Mouse (Mus musculus) adrenal gland, adult 8-10 months (tissue): ENCODE results near the gene Mrpl17. TPM values are rescaled to one million over a fixed set of nuclear protein-coding genes. Genes with fewer than 3 reads are reported as not detected.
"Not testable (repeated sequence)": the region's sequence is repeated elsewhere in the genome, so short reads cannot be mapped to it uniquely, and the experiment has no call there.

ENCODE experiments used
- DNase-seq: peaks from one replicate; pipeline ENCODE4 v3.0.0; 2022
- total RNA-seq, 4 experiments: library from RNA; stranded (reverse); gene quantifications; 2 replicates each; pipeline ENCODE4 v1.2.4; 2022

Mrpl17 gene
- total RNA-seq = 100 to 1,000 TPM; 157 to 184 (median 171) TPM

DNA sequence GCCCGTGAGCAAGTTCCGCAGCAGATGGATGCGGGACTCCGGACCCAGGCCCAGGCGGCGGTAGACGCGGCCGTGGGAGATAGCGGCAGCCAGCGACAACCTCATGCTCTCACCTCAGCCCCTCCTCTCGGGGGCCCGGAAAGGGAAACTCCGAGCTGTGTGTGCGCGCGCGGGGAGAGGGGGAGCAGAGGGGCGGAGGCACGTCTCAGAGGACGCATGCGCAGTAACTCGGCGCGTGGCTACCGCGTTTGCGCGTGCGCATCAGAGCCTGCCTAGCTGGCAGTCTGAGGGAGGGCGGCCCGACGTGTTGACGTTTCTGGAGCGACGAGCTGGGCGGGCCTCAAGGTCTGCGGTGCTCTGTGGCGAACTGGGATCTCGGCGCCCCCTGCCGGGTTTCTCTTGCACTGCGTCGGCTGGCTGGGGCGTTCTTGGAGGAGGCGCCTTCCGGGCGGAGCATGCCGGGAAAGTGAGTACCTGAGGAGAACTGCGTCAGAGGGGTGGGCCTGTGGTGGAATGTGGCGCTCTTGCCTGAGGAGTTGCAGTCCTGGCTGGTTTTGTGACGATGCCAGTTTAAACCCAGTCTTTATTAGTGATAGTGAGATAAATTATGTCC lies at the start of gene Mrpl17:
Gene Mrpl17, minus strand, starts transcription at position 223 of the 613 bp plus-strand sequence.
- peak; percentile 100 for DNase-seq

DNA sequence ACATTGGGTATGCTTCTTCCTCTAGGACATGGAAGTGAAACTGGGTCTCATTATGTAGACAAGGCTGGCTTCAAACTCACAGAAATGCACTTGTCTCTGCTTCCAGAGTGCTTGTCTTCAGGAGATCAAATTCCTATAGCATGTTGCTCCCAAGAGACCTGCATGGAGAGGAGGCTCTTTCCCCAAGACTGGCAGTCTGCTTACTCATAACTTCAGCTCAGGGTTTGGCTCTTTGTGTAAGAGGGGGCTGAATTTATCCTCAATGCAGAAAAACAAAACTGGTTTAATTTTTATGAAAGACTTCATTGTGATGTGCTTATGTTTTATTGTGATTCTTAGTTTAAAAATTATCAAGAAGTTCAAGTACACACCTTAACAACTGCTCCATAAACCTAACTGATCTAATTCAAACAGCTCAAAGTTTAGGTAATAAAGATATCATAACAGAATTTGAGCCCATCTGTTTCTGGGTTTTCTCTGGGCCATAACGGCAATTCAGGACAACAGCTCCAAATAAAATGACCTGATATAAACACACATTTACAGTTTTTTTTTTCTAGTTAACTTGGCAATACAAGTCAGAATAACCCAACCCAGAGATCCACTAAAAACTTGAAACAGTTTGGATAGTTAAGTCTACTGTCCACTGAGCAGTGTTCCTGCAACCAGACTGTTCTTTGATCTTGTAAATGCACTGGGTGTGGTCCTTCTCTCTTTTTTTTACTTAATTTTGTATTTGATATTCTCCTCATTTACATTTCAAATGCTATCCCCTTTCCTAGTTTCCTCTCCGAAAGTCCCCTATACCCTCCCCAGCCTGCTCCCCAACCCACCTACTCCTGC lies 45.0 kb upstream of the Mrpl17 start:
- not testable (repeated sequence) for DNase-seq

DNA sequence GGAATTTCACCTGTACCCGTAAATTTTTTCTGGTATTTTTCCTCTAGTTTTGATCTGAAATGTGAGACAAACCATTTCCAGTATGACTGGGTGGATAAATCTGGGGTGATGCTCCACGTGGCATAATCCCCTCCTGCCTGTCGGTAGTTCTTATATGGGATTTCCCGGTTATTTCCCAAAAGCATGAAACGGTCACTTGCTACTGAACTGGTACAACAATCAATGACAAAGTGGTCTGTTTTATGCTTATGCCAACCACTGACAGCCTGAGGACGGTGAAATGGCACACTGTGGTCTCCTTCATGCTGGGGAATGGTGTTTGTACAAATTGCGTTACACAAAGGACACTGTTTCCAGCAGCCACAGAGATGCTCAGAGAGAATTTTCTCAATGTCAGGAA lies 13.4 kb upstream of the Mrpl17 start:
- DNase-seq = no peak

DNA sequence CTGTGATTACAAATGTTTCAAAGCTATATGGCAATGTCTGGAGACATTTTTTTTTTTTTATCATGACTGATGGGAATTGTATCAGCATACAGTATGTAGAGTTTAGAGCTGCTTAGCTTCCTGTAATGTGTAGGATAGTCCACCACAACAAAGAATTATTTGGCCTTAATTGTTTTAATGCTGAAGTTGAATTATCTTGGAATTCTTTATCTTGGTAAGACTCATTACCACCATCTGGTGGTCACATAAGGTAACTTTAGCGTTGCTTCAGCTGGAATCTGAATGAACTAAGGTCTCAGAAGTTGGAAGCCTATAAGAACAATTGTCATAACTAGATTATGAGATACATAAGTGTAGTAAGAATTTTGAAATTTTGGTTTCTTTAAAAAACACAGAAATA lies 7.6 kb upstream of the Mrpl17 start:
- DNase-seq = no peak

DNA sequence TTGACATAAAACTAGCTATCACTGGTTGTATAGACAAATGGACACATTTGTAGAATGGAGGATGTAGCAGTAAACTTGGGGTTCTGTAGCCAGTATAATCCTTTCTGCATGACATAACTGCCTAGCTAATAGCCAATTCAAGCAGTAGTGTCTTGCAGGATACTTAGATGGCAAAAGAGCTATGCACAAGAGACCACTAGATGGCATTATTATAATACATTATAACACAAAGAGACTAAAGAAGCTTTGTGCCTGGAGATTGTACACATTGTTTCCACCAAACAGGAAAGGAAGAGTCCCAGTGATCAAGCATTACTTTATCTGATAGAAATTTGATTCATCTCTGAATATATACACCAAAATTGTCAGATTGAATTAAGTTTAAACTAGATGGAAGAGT lies 5.8 kb upstream of the Mrpl17 start:
- DNase-seq = no peak

DNA sequence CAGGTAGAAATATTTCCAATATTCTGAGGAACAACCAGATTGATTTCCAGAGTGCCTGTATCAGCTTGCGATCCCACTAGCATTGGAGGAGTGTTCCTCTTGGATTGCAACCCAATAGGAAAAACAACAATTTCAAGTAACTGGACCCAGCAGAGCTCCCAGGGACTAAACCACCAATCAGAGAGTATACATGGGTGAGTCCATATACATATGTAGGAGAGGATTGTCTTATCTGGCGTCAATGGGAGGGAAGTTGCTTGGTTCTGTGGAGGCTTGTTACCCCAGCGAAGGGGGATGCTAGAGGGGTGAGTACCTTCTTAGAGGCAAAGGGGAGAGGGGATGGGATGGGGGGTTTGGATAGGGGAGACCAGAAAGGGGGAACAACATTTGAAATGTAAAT lies 2.4 kb upstream of the Mrpl17 start:
- no peak for DNase-seq

DNA sequence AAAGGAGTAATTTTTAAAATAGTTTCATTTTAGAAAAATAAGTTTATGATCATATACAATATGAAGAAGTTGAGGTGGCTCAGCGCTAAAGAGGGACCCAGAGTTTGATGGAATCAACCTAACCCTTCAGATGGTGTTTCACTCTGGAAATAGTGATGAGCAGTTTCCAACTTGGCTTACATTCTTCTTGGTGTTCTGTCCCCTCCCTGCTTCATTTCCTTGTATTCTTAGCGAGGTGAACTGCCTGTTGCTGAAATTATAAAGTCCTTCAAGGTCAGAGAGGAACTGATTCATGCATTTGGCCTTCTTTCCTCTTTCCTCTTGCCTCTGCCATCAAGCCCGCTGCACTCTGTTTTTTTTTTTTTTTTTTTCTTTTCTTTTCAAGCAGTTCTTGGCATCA lies 1.7 kb upstream of the Mrpl17 start:
- DNase-seq = no peak

DNA sequence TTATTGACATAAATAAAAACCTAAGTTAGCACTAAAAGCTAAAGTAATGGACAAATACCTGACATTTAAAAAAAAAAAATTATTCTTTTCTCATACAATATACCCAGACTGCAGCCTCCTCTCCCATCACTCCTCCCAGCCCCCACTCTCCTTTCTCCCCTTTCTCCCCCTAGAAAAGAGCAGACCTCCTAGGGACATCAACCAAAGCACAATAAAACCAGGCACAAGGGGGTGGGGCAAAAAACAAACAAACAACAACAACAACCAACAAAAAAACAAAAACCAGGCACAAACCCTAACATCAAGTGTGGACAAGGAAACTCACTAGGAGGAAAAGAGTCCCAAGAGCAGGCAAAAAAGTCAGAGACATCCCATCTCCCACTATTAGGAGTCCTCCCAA lies 617 bp upstream of the Mrpl17 start:
- peak; percentile 25 for DNase-seq

DNA sequence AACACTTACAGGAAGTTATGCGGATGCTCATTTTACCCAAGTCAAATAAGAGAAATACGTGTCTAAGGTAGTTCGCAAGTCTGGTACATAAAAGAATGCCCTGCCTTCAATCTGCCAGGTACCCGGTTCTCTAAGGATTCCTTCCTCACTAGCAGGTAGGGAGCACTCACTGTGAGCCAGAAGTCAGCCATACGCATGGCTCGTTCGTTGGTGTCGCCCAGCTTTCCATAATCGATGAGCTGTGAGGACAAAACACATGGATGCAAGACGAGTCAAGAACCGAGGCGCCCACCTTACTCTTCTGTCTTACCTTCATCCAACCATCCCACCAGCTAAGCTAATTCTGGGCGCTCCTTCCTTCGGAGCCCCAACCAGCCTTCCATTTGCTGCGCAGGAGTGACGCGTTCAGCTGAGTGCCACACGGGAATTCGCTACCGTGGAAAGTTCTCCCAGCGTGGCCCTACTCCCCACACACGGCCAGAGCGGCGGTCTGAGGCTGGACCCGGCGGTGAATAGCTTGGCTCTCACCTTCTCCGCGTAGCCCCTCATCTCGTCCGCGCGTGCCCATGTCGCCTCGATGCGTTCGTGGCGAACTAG lies 521 bp downstream of the Mrpl17 start:
- no peak for DNase-seq

DNA sequence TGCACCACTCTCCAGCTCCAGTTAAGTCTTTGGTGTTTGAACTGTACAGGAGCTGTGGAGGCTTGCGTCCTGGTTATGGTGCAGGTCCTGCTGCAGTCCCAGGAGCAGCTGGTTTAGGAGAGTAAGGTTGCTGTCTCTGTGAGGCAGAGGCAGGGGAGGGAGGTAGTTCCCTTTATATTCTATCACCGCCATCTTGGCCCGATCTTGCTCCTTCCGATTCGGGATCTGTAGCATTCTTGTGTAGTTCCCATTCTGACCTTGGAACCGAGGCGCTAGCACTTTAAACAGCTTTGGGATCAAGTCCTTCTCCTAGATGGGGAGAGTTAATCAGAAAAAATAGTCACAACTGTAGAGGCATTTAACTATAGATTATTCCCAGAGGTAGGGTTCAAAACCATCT lies 1.1 kb downstream of the Mrpl17 start:
- DNase-seq = no peak

DNA sequence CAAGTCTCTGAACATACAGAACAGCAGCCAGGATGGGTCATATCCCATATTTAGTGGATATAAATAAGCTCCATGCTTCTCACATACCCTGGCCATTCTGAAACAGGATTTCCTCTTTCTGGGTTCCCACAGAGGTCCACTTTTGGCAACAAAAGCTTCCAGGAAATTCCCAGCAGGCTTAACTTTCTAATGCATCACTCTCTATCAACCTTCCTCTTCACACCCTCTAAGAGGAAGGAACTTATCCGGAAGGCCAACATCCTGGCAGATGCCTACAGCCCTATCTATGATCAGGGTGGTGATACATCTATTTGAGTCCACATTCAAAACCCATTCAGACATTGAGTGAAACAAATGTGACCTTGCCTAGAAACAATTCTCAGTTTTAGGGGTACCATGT lies 2.5 kb downstream of the Mrpl17 start:
- no peak for DNase-seq

DNA sequence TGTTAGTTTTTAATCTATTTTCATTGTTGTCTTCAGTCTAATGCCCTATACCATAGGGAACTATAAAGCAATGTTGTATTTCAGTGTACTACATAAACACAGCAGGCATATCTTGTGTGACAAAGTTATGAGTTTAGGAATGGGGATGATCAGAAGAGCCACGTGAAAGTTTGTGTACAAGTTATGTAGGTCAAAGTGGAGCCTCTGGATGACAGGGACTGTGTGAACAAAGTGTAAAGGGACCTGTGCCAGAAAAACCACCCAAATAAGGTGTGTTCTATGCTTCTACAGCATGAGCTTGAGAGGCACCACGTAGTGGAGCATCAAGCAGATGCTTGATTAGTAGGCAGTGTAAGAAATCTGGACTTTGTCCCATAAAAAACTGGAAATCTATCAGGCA lies 4.2 kb downstream of the Mrpl17 start:
- DNase-seq = no peak

DNA sequence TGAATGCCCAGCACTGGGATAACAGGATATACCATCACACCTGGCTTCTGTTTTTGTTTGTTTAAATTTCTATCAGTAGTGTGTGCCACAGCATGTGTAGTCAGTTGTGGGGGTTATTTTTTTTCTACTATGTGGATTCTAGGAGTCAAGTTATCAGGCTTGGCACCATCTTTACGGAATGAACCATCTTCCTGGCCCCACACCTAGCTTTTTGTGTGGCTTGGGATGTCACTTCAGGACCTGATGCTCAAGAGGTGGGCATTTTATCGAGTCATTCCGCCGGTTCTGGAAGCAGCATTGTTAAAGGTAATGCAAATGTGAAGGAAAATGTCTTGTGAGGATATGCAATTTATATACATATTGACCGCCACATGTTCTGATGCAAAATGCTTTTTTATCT lies 4.8 kb downstream of the Mrpl17 start:
- DNase-seq = no peak

DNA sequence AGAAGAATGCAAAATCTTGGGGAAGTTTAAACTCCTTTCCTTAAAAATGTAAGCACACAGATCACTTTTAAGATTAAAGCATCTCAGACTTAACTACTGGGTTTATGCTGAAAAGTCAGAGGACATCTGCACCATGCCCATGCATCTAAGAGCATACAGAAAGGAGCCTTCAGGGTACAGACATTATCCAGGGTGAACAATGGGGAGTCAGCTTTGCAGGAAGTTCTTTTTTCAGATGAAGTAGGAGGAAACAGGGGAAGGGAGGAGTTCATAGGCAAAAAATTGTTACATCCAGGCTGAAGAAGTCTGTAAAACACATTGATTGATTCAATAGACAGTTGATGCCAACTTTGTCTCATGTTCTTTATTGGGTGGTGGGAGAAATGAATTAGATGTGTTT lies 7.5 kb downstream of the Mrpl17 start:
- DNase-seq = no peak

DNA sequence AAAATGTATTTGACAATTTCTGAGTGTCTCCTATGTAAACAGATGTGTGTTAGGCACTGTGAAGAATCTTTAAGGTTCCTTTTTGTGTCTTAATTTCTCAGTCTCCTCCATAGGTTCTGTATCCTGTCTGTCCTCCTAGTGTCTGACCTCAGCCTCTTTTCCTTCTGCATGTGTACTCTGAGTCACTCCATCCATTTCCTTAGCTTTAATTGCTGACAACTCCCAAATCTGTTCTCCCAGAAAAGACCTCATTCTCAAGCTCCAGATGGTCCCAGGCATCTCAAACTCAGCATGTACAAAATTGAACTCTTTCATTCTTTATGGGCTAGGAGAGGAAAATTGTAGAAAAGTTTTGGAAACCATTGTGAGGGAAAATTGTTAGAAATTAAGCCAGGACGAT lies 8.1 kb downstream of the Mrpl17 start:
- no peak for DNase-seq

DNA sequence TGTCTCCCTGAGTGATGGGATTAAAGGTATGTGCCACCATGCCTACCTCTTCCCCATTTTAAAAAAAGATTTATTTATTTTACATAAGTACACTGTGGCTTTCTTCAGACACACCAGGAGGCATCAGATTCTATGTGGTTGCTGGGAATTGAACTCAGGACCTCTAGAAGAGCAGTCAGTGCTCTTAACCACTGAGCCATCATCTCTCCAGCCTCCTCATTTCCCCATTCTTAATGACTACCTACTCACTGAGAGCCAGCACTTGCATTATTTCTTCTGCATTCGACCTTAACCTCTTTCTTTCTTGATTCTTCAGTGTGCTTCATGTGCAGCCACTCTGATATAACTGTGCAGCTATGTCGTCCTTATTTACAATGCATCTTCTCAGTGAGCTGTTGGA lies 8.6 kb downstream of the Mrpl17 start:
- DNase-seq = no peak

DNA sequence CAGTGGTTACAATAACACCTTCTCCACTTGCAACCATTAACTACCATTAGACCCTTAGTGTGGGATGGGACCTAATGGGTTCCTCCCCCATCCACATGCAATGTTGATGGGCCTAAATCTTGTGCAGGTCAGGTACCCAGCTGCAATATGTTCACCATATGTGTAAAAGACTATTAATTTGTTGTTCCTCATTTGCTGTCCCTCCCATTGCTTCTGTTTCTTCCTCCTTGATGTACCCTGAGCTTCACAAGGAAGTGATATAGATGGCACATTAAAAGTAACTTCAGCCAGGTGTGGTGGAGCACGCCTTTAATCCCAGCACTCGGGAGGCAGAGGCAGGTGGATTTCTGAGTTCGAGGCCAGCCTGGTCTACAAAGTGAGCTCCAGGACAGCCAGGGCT lies 13.9 kb downstream of the Mrpl17 start:
- DNase-seq = no peak

DNA sequence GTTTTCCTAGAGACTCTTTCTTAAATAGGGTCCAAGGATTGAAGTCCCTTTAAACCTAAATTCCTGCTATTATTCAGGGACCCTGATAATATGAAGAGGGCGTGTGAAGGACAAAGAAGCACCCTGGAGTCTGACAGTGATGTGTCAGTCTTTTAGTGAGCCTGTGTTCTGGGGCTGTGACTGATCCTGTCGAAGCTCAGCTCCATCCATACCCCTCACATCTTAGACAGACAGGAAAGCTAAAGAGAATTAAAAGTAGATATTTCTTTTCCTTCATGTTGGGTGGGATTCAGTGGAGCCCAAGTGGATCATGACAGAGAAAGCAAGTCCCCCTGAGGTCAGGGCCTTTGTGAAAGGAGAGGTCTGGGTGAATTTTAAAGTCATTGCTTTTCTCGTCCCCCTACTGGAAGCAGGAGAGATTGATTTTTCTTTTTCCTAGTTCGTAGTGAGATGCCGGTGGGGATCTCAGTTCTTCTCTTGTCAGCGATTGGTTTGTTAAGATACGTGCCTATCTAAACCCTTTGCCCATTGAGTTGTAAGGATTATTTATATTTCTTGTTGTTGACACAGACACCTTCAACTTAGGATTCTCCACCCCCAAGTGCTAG lies 15.0 kb downstream of the Mrpl17 start:
- DNase-seq = no peak

DNA sequence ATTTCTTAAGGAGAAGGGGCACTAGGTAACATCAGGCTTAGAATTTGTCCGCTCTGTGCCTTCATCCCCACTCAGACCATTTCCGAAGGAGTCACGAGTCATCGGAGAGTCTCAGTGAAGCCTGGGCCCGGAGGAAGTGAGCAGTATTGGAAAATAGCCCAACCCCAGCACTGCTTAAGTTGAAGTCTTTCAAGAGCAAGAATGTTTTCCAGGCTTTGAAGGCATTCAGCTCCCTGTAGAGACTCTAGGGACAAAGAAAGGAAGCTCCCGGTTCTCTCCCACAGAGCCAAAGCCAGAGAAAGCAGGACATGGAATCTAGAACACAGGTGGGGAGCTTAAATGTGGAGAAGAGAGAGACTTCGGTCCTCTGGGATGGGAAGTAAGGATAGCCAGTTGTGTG lies 17.2 kb downstream of the Mrpl17 start:
- no peak for DNase-seq

DNA sequence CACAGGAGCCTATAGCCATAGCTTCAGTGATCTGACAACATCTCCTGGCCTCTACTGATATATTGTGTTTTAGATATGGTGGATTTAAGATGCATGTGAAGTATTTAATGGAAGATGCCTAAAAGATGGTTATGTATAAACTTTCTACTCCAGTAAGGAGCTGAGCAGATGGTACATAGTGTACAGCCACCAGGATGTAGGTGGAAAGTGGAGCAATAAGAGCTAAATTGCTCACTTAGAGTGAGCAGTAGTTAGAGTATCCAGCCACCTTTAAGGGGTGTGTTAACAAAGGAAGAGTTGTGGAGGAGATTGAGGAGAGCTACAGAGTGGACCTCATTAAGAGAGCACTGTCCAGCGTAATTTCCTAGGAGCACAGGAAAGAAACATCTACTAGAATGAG lies 19.8 kb downstream of the Mrpl17 start:
- no peak for DNase-seq

DNA sequence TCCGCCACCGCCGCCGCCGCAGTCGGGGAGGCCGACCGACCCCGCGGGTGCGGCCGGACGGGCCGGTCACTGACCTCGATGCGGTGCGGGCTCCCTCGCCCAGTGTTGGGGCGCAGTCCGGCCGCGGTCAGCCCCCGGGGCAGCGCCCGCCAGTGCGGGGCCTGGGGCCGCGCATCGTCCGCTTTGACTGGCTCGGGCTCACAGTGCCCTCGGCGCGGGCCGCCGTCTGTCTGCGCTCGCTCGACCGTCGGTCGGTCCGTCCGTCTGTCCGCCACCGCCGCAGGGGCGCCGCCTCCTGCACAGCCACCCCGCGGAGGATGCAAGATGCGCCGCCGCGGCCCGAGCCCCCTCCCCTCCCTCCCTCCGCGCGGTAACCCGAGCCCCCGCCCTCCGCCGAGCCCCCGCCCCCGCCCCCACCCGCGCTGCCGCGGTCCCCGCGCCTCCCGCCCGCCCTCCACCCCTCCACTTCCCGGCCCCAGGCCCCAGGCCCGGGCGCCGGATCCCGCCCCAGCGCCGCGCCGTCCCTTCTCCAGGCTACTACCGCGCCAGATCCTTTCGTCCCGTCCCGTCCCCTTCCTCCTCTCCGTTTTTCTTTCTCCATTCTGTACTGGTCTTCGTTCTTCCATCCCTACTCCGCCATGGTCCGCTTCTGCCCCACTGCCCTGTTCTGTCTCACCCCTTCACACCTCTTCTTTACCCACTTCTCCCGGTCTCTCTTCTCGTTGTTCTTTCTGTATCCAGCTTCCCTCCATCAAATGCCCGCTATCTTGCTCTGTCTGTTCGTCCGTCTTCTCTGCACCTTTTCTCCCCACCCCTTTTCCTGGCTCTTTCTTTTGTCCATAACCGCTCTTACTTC lies 23.4 kb downstream of the Mrpl17 start, which contains the start of gene Dchs1:
Gene Dchs1, minus strand, starts transcription at position 370 of the 856 bp plus-strand sequence.
- no peak for DNase-seq

DNA sequence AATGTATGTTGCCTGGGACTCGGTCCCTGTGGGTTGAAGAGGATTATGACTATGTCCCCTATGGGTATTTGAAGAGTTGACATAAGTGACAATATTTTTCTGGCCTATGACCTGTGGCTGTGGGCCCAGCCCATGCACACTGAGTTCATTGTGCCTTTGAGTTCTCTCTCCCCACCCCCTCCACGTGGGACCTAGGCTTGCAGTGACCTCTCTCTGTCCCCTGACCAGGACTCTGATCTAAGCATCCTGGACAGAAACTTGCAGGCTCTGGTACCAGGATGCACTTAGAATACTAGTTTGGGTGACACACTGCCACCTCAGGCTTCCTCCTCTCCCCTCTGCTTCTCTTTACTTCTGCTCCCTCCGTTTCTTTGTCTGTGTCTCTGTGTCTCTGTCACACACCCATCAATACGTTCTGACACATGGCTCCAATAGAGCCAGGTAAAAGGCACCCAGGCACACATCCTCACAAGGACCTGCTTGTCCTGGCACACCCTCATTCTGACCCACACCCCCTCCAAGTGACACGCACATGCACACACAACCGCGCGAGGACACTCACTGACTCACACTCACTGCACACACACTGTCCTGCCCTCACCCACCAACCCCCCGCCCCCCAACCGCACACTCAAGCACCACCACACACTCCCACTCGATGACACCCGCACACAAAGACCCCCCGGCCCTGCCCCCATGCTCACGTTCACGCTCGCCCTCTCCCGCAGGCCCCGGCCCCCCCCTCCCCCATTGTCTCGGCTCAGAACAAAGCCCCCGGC lies 24.2 kb downstream of the Mrpl17 start:
- DNase-seq = no peak
